Mouse (Mus musculus): Measurements from ENCODE around the gene 2310061I04Rik.

GRCm38 (mm10) chr17:35868961-35869345 is 28.3 kb downstream of the 2310061I04Rik start:
- TF ChIP-seq POLR2A (IDR thresholded peaks at IDR 0.05; ENCODE audit: control insufficient read depth, extremely low read depth, insufficient read depth, low read length, poor library complexity) = no peak
- no peak for TF ChIP-seq CTCF (IDR thresholded peaks at IDR 0.05; ENCODE audit: borderline replicate concordance, control insufficient read depth, extremely low read depth, insufficient read depth, low read length, poor library complexity)

Measured in thymus, adult 2 months (tissue).